ENCODE assay signal across 14 mouse cellular contexts in genomic region chr13:103612720-103613332, GRCm38 (mm10).
DNase-seq lines count a peak whose midpoint lies in the region; ATAC-seq lines count a peak whose summit lies in the region.
"Had no signal": no experiment of that assay in that cellular context is flagged by ENCODE, and none has a peak within 500 bp of the region (broad histone marks: within the 10 kb centered on the region; RNA-seq: fewer than 3 reads in every experiment).

No protein-coding gene starts in this region.

- H3K4me2 ChIP-seq in forebrain, embryonic 13.5 days, result no peak overlapping the region
- H3K4me2 ChIP-seq in kidney, embryonic 15.5 days, result 0 out of 2 replicates have a peak overlapping the region, but pooled peaks have one; percentile 6
- H3K4me2 ChIP-seq in hindbrain, embryonic 15.5 days, result peak overlapping the region; percentile 14; the same call in 1 of the 2 replicates
- peak overlapping the region; percentile 13 for H3K4me2 ChIP-seq in stomach, embryonic 15.5 days
- H3K4me2 ChIP-seq: liver, embryonic 12.5 days had no signal

- WGBS in forebrain, embryonic 10.5 days, result 63% methylated on average over 11 of the region's 11 CpGs
- 72% methylated on average over 11 of the region's 11 CpGs for WGBS in forebrain, embryonic 13.5 days
- WGBS in kidney, embryonic 15.5 days, result 52% methylated on average over 11 of the region's 11 CpGs
- WGBS in hindbrain, embryonic 15.5 days, result 61% methylated on average over 11 of the region's 11 CpGs
- WGBS in stomach, embryonic 15.5 days, result 45% methylated on average over 11 of the region's 11 CpGs

- no peaks in the 10 kb centered on the region; the same call in 1 of the 2 replicates for H3K9me3 ChIP-seq in forebrain, embryonic 10.5 days
- H3K9me3 ChIP-seq in forebrain, embryonic 13.5 days (replicated peaks), result no peaks in the 10 kb centered on the region
- H3K9me3 ChIP-seq in kidney, embryonic 15.5 days (replicated peaks), result no peaks in the 10 kb centered on the region
- H3K9me3 ChIP-seq in hindbrain, embryonic 15.5 days, result no peaks in the 10 kb centered on the region
- H3K9me3 ChIP-seq in stomach, embryonic 15.5 days, result no peaks in the 10 kb centered on the region
- H3K9me3 ChIP-seq: G1E; liver, embryonic 12.5 days had no signal

- H3K27me3 ChIP-seq in forebrain, embryonic 10.5 days (ENCODE audit: poor library complexity, severe bottlenecking), result no peaks in the 10 kb centered on the region
- H3K27me3 ChIP-seq in forebrain, embryonic 13.5 days, result no peaks in the 10 kb centered on the region
- peaks cover 12% of the 10 kb centered on the region; the same call in 1 of the 2 replicates for H3K27me3 ChIP-seq in kidney, embryonic 15.5 days
- H3K27me3 ChIP-seq in hindbrain, embryonic 15.5 days, result no peaks in the 10 kb centered on the region
- H3K27me3 ChIP-seq in stomach, embryonic 15.5 days (replicated peaks), result no peaks in the 10 kb centered on the region
- H3K27me3 ChIP-seq: liver, embryonic 12.5 days had no signal

- H3K36me3 ChIP-seq in forebrain, embryonic 10.5 days (replicated peaks), result no peaks in the 10 kb centered on the region
- H3K36me3 ChIP-seq in forebrain, embryonic 13.5 days (ENCODE audit: poor library complexity, severe bottlenecking), result no peaks in the 10 kb centered on the region
- no peaks in the 10 kb centered on the region for H3K36me3 ChIP-seq in kidney, embryonic 15.5 days
- no peaks in the 10 kb centered on the region for H3K36me3 ChIP-seq in hindbrain, embryonic 15.5 days
- H3K36me3 ChIP-seq in stomach, embryonic 15.5 days, result no peaks in the 10 kb centered on the region
- H3K36me3 ChIP-seq: G1E; liver, embryonic 12.5 days had no signal

- no peak for DNase-seq in forebrain, embryonic 10.5 days (ENCODE audit: extremely low spot score, low spot score)
- DNase-seq in kidney, postnatal 25 days, result no peak
- no peak for DNase-seq in thymus, postnatal 14 days
- DNase-seq: spleen, adult 18-20 months; thymus, postnatal 25 days had no signal

- ATAC-seq in forebrain, embryonic 13.5 days, result no peak
- ATAC-seq in kidney, embryonic 15.5 days (replicated peaks; ENCODE audit: low FRiP score), result no peak
- no peak for ATAC-seq in hindbrain, embryonic 15.5 days (ENCODE audit: low FRiP score, low read depth)
- ATAC-seq in stomach, embryonic 15.5 days (ENCODE audit: insufficient read depth, low FRiP score, low read depth), result no peak
- no peak for ATAC-seq in erythroblast, adult 5-6 weeks (replicated peaks; ENCODE audit: low FRiP score, poor library complexity, severe bottlenecking)
- ATAC-seq: liver, embryonic 12.5 days had no signal

- 0 out of 2 replicates have a peak overlapping the region, but pooled peaks have one; percentile 15 for H3K27ac ChIP-seq in forebrain, embryonic 10.5 days
- H3K27ac ChIP-seq in forebrain, embryonic 13.5 days, result no peak overlapping the region
- H3K27ac ChIP-seq in kidney, embryonic 15.5 days, result no peak overlapping the region
- peak overlapping the region; percentile 4 for H3K27ac ChIP-seq in hindbrain, embryonic 15.5 days (replicated peaks)
- H3K27ac ChIP-seq in stomach, embryonic 15.5 days, result no peak overlapping the region
- H3K27ac ChIP-seq: liver, embryonic 12.5 days; macrophage had no signal

- H3K4me1 ChIP-seq in forebrain, embryonic 10.5 days, result peaks cover 14% of the 10 kb centered on the region
- no peaks in the 10 kb centered on the region for H3K4me1 ChIP-seq in forebrain, embryonic 13.5 days
- 0 out of 2 replicates have a peak, but pooled peaks cover 5% of the 10 kb centered on the region for H3K4me1 ChIP-seq in kidney, embryonic 15.5 days
- peaks cover 19% of the 10 kb centered on the region for H3K4me1 ChIP-seq in hindbrain, embryonic 15.5 days (replicated peaks)
- 0 out of 2 replicates have a peak, but pooled peaks cover 2% of the 10 kb centered on the region for H3K4me1 ChIP-seq in stomach, embryonic 15.5 days
- H3K4me1 ChIP-seq: liver, embryonic 12.5 days had no signal

- H3K4me3 ChIP-seq in forebrain, embryonic 10.5 days, result no peak overlapping the region
- no peak overlapping the region for H3K4me3 ChIP-seq in forebrain, embryonic 13.5 days
- H3K4me3 ChIP-seq in kidney, embryonic 15.5 days (replicated peaks), result no peak overlapping the region
- no peak overlapping the region for H3K4me3 ChIP-seq in hindbrain, embryonic 15.5 days
- no peak overlapping the region for H3K4me3 ChIP-seq in stomach, embryonic 15.5 days (replicated peaks)
- H3K4me3 ChIP-seq: erythroblast, embryonic 14.5 days; liver, embryonic 12.5 days had no signal

- H3K9ac ChIP-seq in forebrain, embryonic 13.5 days, result no peak overlapping the region
- no peak overlapping the region for H3K9ac ChIP-seq in kidney, embryonic 15.5 days
- H3K9ac ChIP-seq in hindbrain, embryonic 15.5 days, result no peak overlapping the region
- H3K9ac ChIP-seq in stomach, embryonic 15.5 days, result no peak overlapping the region
- H3K9ac ChIP-seq: liver, embryonic 12.5 days had no signal

Comparison
In these comparisons a context has a peak if more than half of its experiments do, and no peak if none do; other contexts are left out.
1. H3K27ac ChIP-seq: peak in forebrain, embryonic 10.5 days (single experiment) and hindbrain, embryonic 15.5 days (single experiment); none in forebrain, embryonic 13.5 days (single experiment), kidney, embryonic 15.5 days (single experiment) and stomach, embryonic 15.5 days (single experiment).